Mouse (Mus musculus): ENCODE measurements around the gene Usp42. TPM values are rescaled to one million over a fixed set of nuclear protein-coding genes. Genes with fewer than 3 reads are reported as not detected.
A peak's percentile ranks its signal among the peaks of the same experiment; 100 is the strongest.

Gene Usp42
- polyA plus RNA-seq (2014; fragmentation: Nextera tagmentation; extraction: Ambion mirVana): 30.4 and 31.4 TPM in 2 replicates

GRCm38 (mm10) chr5:143732180-143732891, at the start of gene Usp42:
Gene Usp42 (minus strand): TSS chr5:143732280.
- Histone ChIP-seq H3K4me3 (ENCODE audit: low read depth, low read length) (peak within 1 kb of the TSS; percentile 99), H3K27ac (ENCODE audit: low read depth, low read length) (peak within 1 kb of the TSS; percentile 87), H3K27me3 (ENCODE audit: control insufficient read depth, insufficient read depth, low read length) (no peaks in the 10 kb centered on the region), H3K9ac (ENCODE audit: low read length) (peak within 1 kb of the TSS; percentile 98), H3K4me1 (ENCODE audit: control insufficient read depth, insufficient read depth, low read length) (peaks cover 7% of the 10 kb centered on the region; the same call in 1 of the 2 replicates), H3K4me2 (peak within 1 kb of the TSS; percentile 73), H3K36me3 (ENCODE audit: control insufficient read depth, insufficient read depth, low read length) (no peaks in the 10 kb centered on the region), H3K9me3 (ENCODE audit: control insufficient read depth, low read length) (no peaks in the 10 kb centered on the region)
- peak; percentile 99 for DNase-seq (ENCODE audit: low spot score, missing footprints)
- under 1% methylated on average over 80 of the region's 82 CpGs for WGBS
- peak; percentile 97 for ATAC-seq (ENCODE audit: low FRiP score)

- Histone ChIP-seq H3K27me3 (ENCODE audit: control insufficient read depth, insufficient read depth, low read length) (no peaks in the 10 kb centered on the region), H3K4me2 (no peak overlapping the region), H3K36me3 (ENCODE audit: control insufficient read depth, insufficient read depth, low read length) (no peaks in the 10 kb centered on the region), H3K9me3 (ENCODE audit: control insufficient read depth, low read length) (no peaks in the 10 kb centered on the region), H3K4me1 (ENCODE audit: control insufficient read depth, insufficient read depth, low read length) (peaks cover 5% of the 10 kb centered on the region), H3K9ac (ENCODE audit: low read length) (no peak overlapping the region), H3K4me3 (ENCODE audit: low read depth, low read length) (no peak overlapping the region), H3K27ac (ENCODE audit: low read depth, low read length) (no peak overlapping the region)
- ATAC-seq (ENCODE audit: low FRiP score) (no peak), DNase-seq (ENCODE audit: low spot score, missing footprints) (no peak)
- 84% methylated on average over 3 of the region's 3 CpGs for WGBS
These were observed 28.4 kb upstream of the Usp42 start for GRCm38 (mm10) chr5:143760508-143760907.

GRCm38 (mm10) chr5:143759554-143759953, 27.5 kb upstream of the Usp42 start:
- WGBS: 86% methylated on average over 8 of the region's 8 CpGs
- ATAC-seq (ENCODE audit: low FRiP score) (no peak), DNase-seq (ENCODE audit: low spot score, missing footprints) (no peak)
- Histone ChIP-seq H3K36me3 (ENCODE audit: control insufficient read depth, insufficient read depth, low read length) (no peaks in the 10 kb centered on the region), H3K4me2 (no peak overlapping the region), H3K4me3 (ENCODE audit: low read depth, low read length) (no peak overlapping the region), H3K9ac (ENCODE audit: low read length) (no peak overlapping the region), H3K4me1 (ENCODE audit: control insufficient read depth, insufficient read depth, low read length) (peaks cover 5% of the 10 kb centered on the region), H3K9me3 (ENCODE audit: control insufficient read depth, low read length) (no peaks in the 10 kb centered on the region), H3K27ac (ENCODE audit: low read depth, low read length) (no peak overlapping the region), H3K27me3 (ENCODE audit: control insufficient read depth, insufficient read depth, low read length) (no peaks in the 10 kb centered on the region)

- peak overlapping the region; percentile 65 for H3K4me2 ChIP-seq
- H3K27ac ChIP-seq (ENCODE audit: low read depth, low read length): no peak overlapping the region
- ATAC-seq (ENCODE audit: low FRiP score) (peak; percentile 97), DNase-seq (ENCODE audit: low spot score, missing footprints) (peak; percentile 96)
- WGBS: 14% methylated on average over 28 of the region's 28 CpGs
- no peaks in the 10 kb centered on the region for H3K27me3 ChIP-seq (ENCODE audit: control insufficient read depth, insufficient read depth, low read length)
- no peaks in the 10 kb centered on the region for H3K36me3 ChIP-seq (ENCODE audit: control insufficient read depth, insufficient read depth, low read length)
- H3K4me3 ChIP-seq (ENCODE audit: low read depth, low read length): peak overlapping the region; percentile 45
- peak overlapping the region; percentile 70 for H3K9ac ChIP-seq (ENCODE audit: low read length)
- no peaks in the 10 kb centered on the region for H3K9me3 ChIP-seq (ENCODE audit: control insufficient read depth, low read length)
- peaks cover 5% of the 10 kb centered on the region for H3K4me1 ChIP-seq (ENCODE audit: control insufficient read depth, insufficient read depth, low read length)
These were observed 25.8 kb upstream of the Usp42 start for GRCm38 (mm10) chr5:143757755-143758443.

GRCm38 (mm10) chr5:143755529-143756141, 23.6 kb upstream of the Usp42 start:
- Histone ChIP-seq H3K27ac (ENCODE audit: low read depth, low read length) (no peak overlapping the region), H3K9ac (ENCODE audit: low read length) (no peak overlapping the region), H3K27me3 (ENCODE audit: control insufficient read depth, insufficient read depth, low read length) (no peaks in the 10 kb centered on the region), H3K4me3 (ENCODE audit: low read depth, low read length) (no peak overlapping the region), H3K9me3 (ENCODE audit: control insufficient read depth, low read length) (no peaks in the 10 kb centered on the region), H3K4me2 (no peak overlapping the region), H3K36me3 (ENCODE audit: control insufficient read depth, insufficient read depth, low read length) (no peaks in the 10 kb centered on the region), H3K4me1 (ENCODE audit: control insufficient read depth, insufficient read depth, low read length) (peaks cover 5% of the 10 kb centered on the region)
- WGBS: 92% methylated on average over 9 of the region's 9 CpGs
- ATAC-seq (ENCODE audit: low FRiP score) (no peak), DNase-seq (ENCODE audit: low spot score, missing footprints) (no peak)

- ATAC-seq (ENCODE audit: low FRiP score): no peak
- no peaks in the 10 kb centered on the region for H3K9me3 ChIP-seq (ENCODE audit: control insufficient read depth, low read length)
These were observed 17.6 kb upstream of the Usp42 start for GRCm38 (mm10) chr5:143749630-143750208.

GRCm38 (mm10) chr5:143731483-143732112, 482 bp downstream of the Usp42 start:
- no peak for DNase-seq (ENCODE audit: low spot score, missing footprints)
- H3K9ac ChIP-seq (ENCODE audit: low read length): peak overlapping the region; percentile 98
- peak overlapping the region; percentile 99 for H3K4me3 ChIP-seq (ENCODE audit: low read depth, low read length)
- H3K27ac ChIP-seq (ENCODE audit: low read depth, low read length): peak overlapping the region; percentile 87
- peaks cover 7% of the 10 kb centered on the region; the same call in 1 of the 2 replicates for H3K36me3 ChIP-seq (ENCODE audit: control insufficient read depth, insufficient read depth, low read length)
- H3K27me3 ChIP-seq (ENCODE audit: control insufficient read depth, insufficient read depth, low read length): no peaks in the 10 kb centered on the region
- H3K4me2 ChIP-seq: peak overlapping the region; percentile 55
- H3K4me1 ChIP-seq (ENCODE audit: control insufficient read depth, insufficient read depth, low read length): peaks cover 7% of the 10 kb centered on the region; the same call in 1 of the 2 replicates
- WGBS: 0% methylated on average over 41 of the region's 82 CpGs
- H3K9me3 ChIP-seq (ENCODE audit: control insufficient read depth, low read length): no peaks in the 10 kb centered on the region
- peak; percentile 58 for ATAC-seq (ENCODE audit: low FRiP score)

More at GRCm38 (mm10) chr5:143749630-143750208, 17.6 kb upstream of the Usp42 start:
- no peaks in the 10 kb centered on the region for H3K27me3 ChIP-seq (ENCODE audit: control insufficient read depth, insufficient read depth, low read length)
- WGBS: 66% methylated on average over 2 of the region's 2 CpGs
- no peaks in the 10 kb centered on the region for H3K36me3 ChIP-seq (ENCODE audit: control insufficient read depth, insufficient read depth, low read length)
- H3K4me1 ChIP-seq (ENCODE audit: control insufficient read depth, insufficient read depth, low read length): no peaks in the 10 kb centered on the region
- H3K4me3 ChIP-seq (ENCODE audit: low read depth, low read length): no peak overlapping the region
- no peak overlapping the region for H3K27ac ChIP-seq (ENCODE audit: low read depth, low read length)
- no peak for DNase-seq (ENCODE audit: low spot score, missing footprints)
- no peak overlapping the region for H3K4me2 ChIP-seq
- no peak overlapping the region for H3K9ac ChIP-seq (ENCODE audit: low read length)

GRCm38 (mm10) chr5:143730915-143731314, 1.2 kb downstream of the Usp42 start:
- Histone ChIP-seq H3K4me1 (ENCODE audit: control insufficient read depth, insufficient read depth, low read length) (peaks cover 7% of the 10 kb centered on the region; the same call in 1 of the 2 replicates), H3K36me3 (ENCODE audit: control insufficient read depth, insufficient read depth, low read length) (peaks cover 10% of the 10 kb centered on the region; the same call in 1 of the 2 replicates), H3K27ac (ENCODE audit: low read depth, low read length) (no peak overlapping the region), H3K4me2 (peak overlapping the region; percentile 55), H3K9me3 (ENCODE audit: control insufficient read depth, low read length) (no peaks in the 10 kb centered on the region), H3K9ac (ENCODE audit: low read length) (peak overlapping the region; percentile 98), H3K4me3 (ENCODE audit: low read depth, low read length) (peak overlapping the region; percentile 99), H3K27me3 (ENCODE audit: control insufficient read depth, insufficient read depth, low read length) (no peaks in the 10 kb centered on the region)
- no peak for ATAC-seq (ENCODE audit: low FRiP score)
- DNase-seq (ENCODE audit: low spot score, missing footprints): no peak
- 16% methylated on average over 6 of the region's 6 CpGs for WGBS
